Mouse (Mus musculus) lung, embryonic 16.5 days (tissue): ENCODE data around the gene Lbh. TPM values are rescaled to one million over a fixed set of nuclear protein-coding genes. Genes with fewer than 3 reads are reported as not detected.

ENCODE experiments used
- polyA plus RNA-seq: library from polyadenylated mRNA; unstranded; fragments of >200 nt; fragmentation: Nextera tagmentation; extraction: Ambion mirVana; gene quantifications from 2 replicates; pipeline ENCODE4 v1.2.1, GENCODE M21; 2015

The Lbh gene
- polyA plus RNA-seq, 1 experiment from 2014 or later, result 8.8 TPM

Other genes with a start within 250 kb of the Lbh start
- 54.8 and 57.8 TPM in 2 replicates for gene Ypel5, start 81.9 kb upstream of the Lbh start, polyA plus RNA-seq
- gene Lclat1, start 189.7 kb downstream of the Lbh start, polyA plus RNA-seq, result 17.1 and 20.5 TPM in 2 replicates